Mouse (Mus musculus) MEL (cell line): ENCODE measurements around the gene Kcng4.

Source experiments
- BHLHE40 ChIP-seq: IDR thresholded peaks from 2 replicates; pipeline ENCODE4 v1.6.1; 2012; ENCODE audit warnings: low read depth, mild to moderate bottlenecking, inconsistent platforms, low read length, improper control_type of control experiment, borderline replicate concordance
- CTCF ChIP-seq, 3 experiments: IDR thresholded peaks in 2 of 3; conservative IDR thresholded peaks in 1 of 3; 2 replicates each; pipeline ENCODE4 v1.5.1; 2011 to 2012; ENCODE audit warnings: low read length in 3 of 3, low read depth in 2 of 3, mild to moderate bottlenecking in 2 of 3, improper control_type of control experiment in 1 of 3, inconsistent platforms in 1 of 3, mixed read lengths in 1 of 3, moderate library complexity in 1 of 3; ENCODE audit not compliant: control insufficient read depth in 1 of 3, insufficient read depth in 1 of 3, poor library complexity in 1 of 3, severe bottlenecking in 1 of 3
- E2F4 ChIP-seq: IDR thresholded peaks from 2 replicates; pipeline ENCODE4 v1.6.1; 2011; ENCODE audit warnings: low read depth, low read length, improper control_type of control experiment, borderline replicate concordance
- GABPA ChIP-seq: IDR thresholded peaks from 2 replicates; pipeline ENCODE4 v1.6.1; 2012; ENCODE audit warnings: low read depth, mild to moderate bottlenecking, inconsistent platforms, low read length, improper control_type of control experiment, moderate library complexity
- GATA1 ChIP-seq: IDR thresholded peaks from 2 replicates; pipeline ENCODE4 v1.6.1; 2011; ENCODE audit warnings: low read depth, low read length, improper control_type of control experiment
- MEF2A ChIP-seq: IDR thresholded peaks from 2 replicates; pipeline ENCODE4 v1.6.1; 2014; ENCODE audit warnings: low read depth, mild to moderate bottlenecking, inconsistent platforms, low read length, improper control_type of control experiment; ENCODE audit not compliant: poor library complexity, insufficient replicate concordance, severe bottlenecking; ENCODE audit errors: extremely low read depth
- MYB ChIP-seq: IDR thresholded peaks from 2 replicates; pipeline ENCODE4 v1.6.1; 2011; ENCODE audit warnings: mild to moderate bottlenecking, low read depth, low read length, improper control_type of control experiment
- NELFE ChIP-seq: IDR thresholded peaks from 2 replicates; pipeline ENCODE4 v1.6.1; 2011; ENCODE audit warnings: low read depth, low read length, improper control_type of control experiment
- POLR2A ChIP-seq, 2 experiments: IDR thresholded peaks; 2 replicates each; pipeline ENCODE4 v1.6.1; 2011 to 2012; ENCODE audit warnings: low read length in 2 of 2, mild to moderate bottlenecking in 2 of 2, control low read depth in 1 of 2, improper control_type of control experiment in 1 of 2, low read depth in 1 of 2, moderate library complexity in 1 of 2; ENCODE audit not compliant: control insufficient read depth in 1 of 2, insufficient read depth in 1 of 2, poor library complexity in 1 of 2
- POLR2AphosphoS2 ChIP-seq: IDR thresholded peaks from 2 replicates; pipeline ENCODE4 v1.6.1; 2011; ENCODE audit warnings: low read length, improper control_type of control experiment
- TCF12 ChIP-seq: IDR thresholded peaks from 2 replicates; pipeline ENCODE4 v1.6.1; 2014; ENCODE audit warnings: low read depth, mild to moderate bottlenecking, inconsistent platforms, low read length, improper control_type of control experiment, moderate library complexity
- USF1 ChIP-seq: IDR thresholded peaks from 2 replicates; pipeline ENCODE4 v1.6.1; 2014; ENCODE audit warnings: low read depth, mild to moderate bottlenecking, inconsistent platforms, low read length, improper control_type of control experiment, moderate library complexity

GRCm38 (mm10) chr8:119663440-119663839 lies 28.0 kb upstream of the Kcng4 start:
- no peak for TF ChIP-seq USF1
- no peak for TF ChIP-seq NELFE
- no peak for TF ChIP-seq TCF12
- no peak for TF ChIP-seq POLR2A (IDR thresholded peaks at IDR 0.05; ENCODE audit: control insufficient read depth in 1 of 2, insufficient read depth in 1 of 2, low read depth in 1 of 2, low read length in 2 of 2, poor library complexity in 1 of 2)
- no peak for TF ChIP-seq MEF2A
- TF ChIP-seq GATA1, result no peak
- no peak for TF ChIP-seq CTCF (IDR thresholded peaks at IDR 0.05 in 2 of 3, conservative IDR thresholded peaks at IDR 0.05 in 1 of 3; ENCODE audit: control insufficient read depth in 1 of 3, insufficient read depth in 1 of 3, low read depth in 2 of 3, low read length in 3 of 3, poor library complexity in 1 of 3, severe bottlenecking in 1 of 3)
- TF ChIP-seq E2F4, result no peak
- no peak for TF ChIP-seq GABPA
- no peak for TF ChIP-seq MYB
- no peak for TF ChIP-seq BHLHE40
- TF ChIP-seq POLR2AphosphoS2, result no peak
